20 mouse cellular contexts compared by ENCODE assay signal in genomic region chr6:41829516-41829915, GRCm38 (mm10). TPM values are rescaled to one million over a fixed set of nuclear protein-coding genes. Genes with fewer than 3 reads are reported as not detected.
DNase-seq lines count a peak whose midpoint lies in the region.
"Had no signal": no experiment of that assay in that cellular context is flagged by ENCODE, and none has a peak within 500 bp of the region (broad histone marks: within the 10 kb centered on the region; RNA-seq: fewer than 3 reads in every experiment).

No protein-coding gene starts in this region.

- peak; percentile 98 for DNase-seq in fat pad, adult 2 months (ENCODE audit: extremely low read depth, low read depth, low spot score)
- DNase-seq in gonadal fat pad, adult 2 months (ENCODE audit: low read depth), result peak; percentile 88
- DNase-seq in embryo, embryonic 10.5 days (ENCODE audit: low spot score), result no peak
- DNase-seq in urinary bladder, postnatal 14 days (ENCODE audit: low spot score), result no peak
- DNase-seq: adrenal gland, adult 2 months; adrenal gland, adult 8-10 months; adrenal gland, postnatal 10 days; adrenal gland, postnatal 14 days; adrenal gland, postnatal 25 days; adrenal gland, postnatal 36 days; B cell, adult 2 months; cerebellum, adult 11 months; cerebellum, adult 11-12 months; cerebellum, adult 18-20 months had no signal

RNA-seq across cellular contexts. Expression of gene Pip, which starts 17.8 kb away (rescaled TPM):
- polyA plus RNA-seq in gonadal fat pad, adult 2 months (2012; rRNA removed), result not detected in 2 replicates
- polyA plus RNA-seq: activated CD4-positive, CD25-positive, alpha-beta regulatory T cell, adult 4 months; adrenal gland, adult 2 months; brain, embryonic 14.5 days; C2C12; CD4-positive, CD25-positive, alpha-beta regulatory T cell, adult 4 months; G1E; Patski had no signal

RNA-seq across cellular contexts. Expression of gene Sval2, which starts 23.3 kb away (rescaled TPM):
- polyA plus RNA-seq in gonadal fat pad, adult 2 months (2012; rRNA removed), result not detected in 2 replicates
- polyA plus RNA-seq: activated CD4-positive, CD25-positive, alpha-beta regulatory T cell, adult 4 months; adrenal gland, adult 2 months; brain, embryonic 14.5 days; C2C12; CD4-positive, CD25-positive, alpha-beta regulatory T cell, adult 4 months; G1E; Patski had no signal

RNA-seq across cellular contexts. Expression of gene Olfr459, which starts 54.5 kb away (rescaled TPM):
- 0.12 TPM in 1 of 2 replicates, not detected in the other for polyA plus RNA-seq in gonadal fat pad, adult 2 months (2012; rRNA removed)
- polyA plus RNA-seq: adrenal gland, adult 2 months; brain, embryonic 14.5 days; C2C12; G1E; Patski had no signal

Comparison
In these comparisons a context has a peak if more than half of its experiments do, and no peak if none do; other contexts are left out.
1. DNase-seq: peak in fat pad, adult 2 months (single experiment) and gonadal fat pad, adult 2 months (single experiment); none in embryo, embryonic 10.5 days (single experiment) and urinary bladder, postnatal 14 days (single experiment).